Mouse (Mus musculus): ENCODE data around the gene Kcnk1.

GRCm38 (mm10) chr8:126004953-126005352 lies 10.0 kb downstream of the Kcnk1 start:
- TF ChIP-seq ZC3H11A (IDR thresholded peaks at IDR 0.05; ENCODE audit: borderline replicate concordance, low read depth, low read length): no peak
- TF ChIP-seq MAFK (IDR thresholded peaks at IDR 0.05; ENCODE audit: insufficient read depth, low read depth, low read length): no peak
